Mouse (Mus musculus): ENCODE data around the gene Kmt2e. TPM values are rescaled to one million over a fixed set of nuclear protein-coding genes. Genes with fewer than 3 reads are reported as not detected.

Gene Kmt2e
- total RNA-seq, 2 experiments from 2014 or later = 93.2 to 96.7 TPM

GRCm38 (mm10) chr5:23410040-23410717 is 24.1 kb upstream of the Kmt2e start:
- no peak for DNase-seq (ENCODE audit: low spot score in 2 of 2)

- DNase-seq (ENCODE audit: low spot score in 2 of 2) = no peak
These were observed 23.5 kb upstream of the Kmt2e start for GRCm38 (mm10) chr5:23410718-23411101.

DNA sequence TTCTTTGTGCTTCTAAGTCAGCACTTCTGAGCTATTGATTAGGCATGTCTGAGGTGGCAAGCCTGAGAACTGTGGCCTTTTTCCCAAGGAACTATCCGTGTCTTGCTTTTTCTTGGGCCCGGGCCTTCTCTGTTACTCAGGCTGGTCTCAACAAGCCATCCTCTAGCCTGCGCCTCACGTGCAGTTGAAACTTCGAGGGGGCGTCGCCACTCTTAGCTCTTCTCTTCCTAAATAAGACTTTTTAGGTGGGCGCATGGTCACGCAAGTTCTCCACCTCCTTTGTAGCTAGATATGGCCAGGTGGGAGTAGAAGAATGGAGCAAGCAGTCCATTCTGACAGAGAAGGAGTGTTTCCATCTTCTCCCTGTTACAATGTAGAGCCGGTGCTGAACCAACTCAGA is 22.6 kb upstream of the Kmt2e start:
- DNase-seq (ENCODE audit: low spot score in 2 of 2) = no peak

GRCm38 (mm10) chr5:23412247-23412948 is 21.8 kb upstream of the Kmt2e start:
- DNase-seq (ENCODE audit: low spot score in 2 of 2) = no peak

- no peak for DNase-seq (ENCODE audit: low spot score in 2 of 2)
These were observed 21.2 kb upstream of the Kmt2e start for GRCm38 (mm10) chr5:23413058-23413457.

DNA sequence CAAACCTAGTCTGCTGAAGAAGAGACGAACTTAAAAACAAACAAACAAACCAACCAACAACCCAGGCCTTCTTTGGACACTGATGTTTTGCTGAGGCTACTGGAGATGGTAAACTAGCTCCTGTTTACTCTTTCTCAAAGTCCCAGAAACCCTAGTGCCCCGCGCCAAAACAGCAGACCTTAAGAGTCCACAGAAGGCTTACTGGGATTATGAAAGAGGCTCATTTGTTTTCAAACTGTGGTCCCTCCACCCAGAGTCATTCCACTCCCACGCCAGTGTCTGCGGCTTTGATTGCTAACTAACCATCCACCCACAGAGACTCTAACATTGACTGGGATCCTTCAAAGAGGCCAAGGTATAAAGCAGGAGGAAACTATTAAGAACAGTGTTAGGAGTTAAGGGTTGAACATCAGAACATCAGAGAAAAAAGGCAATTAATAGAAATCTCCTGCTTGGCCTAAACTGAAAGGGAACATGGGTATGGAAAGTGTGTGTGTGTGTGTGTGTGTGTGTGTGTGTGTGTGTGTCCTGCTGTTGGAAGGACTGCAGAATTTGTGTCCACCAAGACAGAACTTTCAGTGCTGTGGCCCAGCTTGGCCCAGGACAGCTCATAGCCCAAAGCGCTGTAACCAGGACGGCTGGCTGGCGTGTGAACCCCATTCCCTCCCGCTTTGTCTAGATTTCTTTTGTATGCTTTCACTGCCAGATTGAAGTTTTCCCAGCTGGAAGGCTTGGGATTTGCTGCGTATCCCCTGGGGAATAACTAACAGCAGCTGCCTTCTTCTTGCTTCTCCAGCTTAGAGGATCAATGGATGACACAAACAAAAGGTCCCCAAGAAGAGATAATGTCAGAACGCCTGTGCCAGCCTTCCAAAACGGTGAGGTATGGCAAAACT is 20.4 kb upstream of the Kmt2e start:
- DNase-seq (ENCODE audit: low spot score in 2 of 2) = peak; percentile 55 to 80

DNA sequence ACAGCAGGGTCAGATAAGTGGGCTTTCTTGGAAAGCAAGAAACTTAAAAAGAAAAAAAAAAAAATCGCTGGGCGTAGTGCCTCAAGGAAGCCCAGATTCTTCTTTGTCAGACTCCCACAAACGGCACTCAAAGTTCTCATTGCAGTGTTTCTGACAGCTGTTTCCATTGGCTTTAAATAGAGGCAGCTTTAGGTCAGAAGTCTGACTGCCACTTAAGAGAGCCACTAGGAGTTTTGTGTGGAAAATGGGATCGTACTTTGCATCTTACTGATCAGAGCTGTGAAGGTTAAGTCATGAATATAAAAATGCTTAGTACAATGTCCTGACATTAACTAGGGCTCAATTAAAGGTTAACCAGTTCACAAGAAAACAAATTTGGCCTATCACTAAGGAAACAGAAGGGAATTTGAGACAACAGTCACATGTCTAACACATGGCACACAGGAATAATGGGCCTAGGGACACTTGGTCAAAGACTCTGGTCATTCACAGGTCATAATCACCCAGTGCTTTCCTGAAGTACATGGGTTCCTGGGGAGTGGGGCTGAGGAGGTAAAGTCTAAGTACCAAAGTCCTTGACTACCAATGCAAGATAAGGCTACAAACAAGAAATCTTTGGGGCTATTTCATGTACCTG is 19.6 kb upstream of the Kmt2e start:
- no peak for DNase-seq (ENCODE audit: low spot score in 2 of 2)

DNA sequence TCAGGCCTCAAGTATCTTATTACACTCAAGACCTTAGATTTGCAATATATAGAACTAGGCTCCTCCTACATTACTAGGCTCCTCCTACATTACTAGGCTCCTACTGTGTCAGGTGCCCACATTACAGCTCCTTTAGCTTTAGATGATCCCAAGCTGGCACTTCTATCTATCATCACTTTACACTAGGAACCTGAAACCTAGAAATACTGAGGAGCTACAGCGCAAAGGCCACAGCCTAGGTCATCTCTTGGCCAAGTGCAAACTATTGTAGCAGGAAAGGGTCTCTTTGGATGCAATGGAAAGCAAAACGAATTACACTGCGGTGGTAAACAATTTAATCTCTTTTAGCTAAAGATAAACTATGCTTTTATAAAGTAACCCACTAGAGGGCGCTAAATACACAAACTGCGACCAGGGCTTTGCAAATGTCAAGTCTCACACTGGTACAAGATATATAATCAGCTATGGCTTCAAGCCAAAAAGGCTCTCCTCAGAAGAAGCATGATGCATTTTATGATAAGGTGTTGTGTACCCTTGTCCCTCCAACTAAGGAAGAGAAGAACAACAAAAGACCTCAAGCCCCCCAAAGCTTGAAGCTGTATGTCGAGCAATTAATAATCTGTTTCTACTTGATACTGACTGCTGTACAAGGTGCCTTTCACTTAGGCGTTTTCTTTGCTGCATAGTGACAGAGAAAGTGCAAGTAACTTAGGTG is 18.5 kb upstream of the Kmt2e start:
- DNase-seq (ENCODE audit: low spot score in 2 of 2) = peak; percentile 57 to 81

- no peak for DNase-seq (ENCODE audit: low spot score in 2 of 2)
These were observed 18.0 kb upstream of the Kmt2e start for GRCm38 (mm10) chr5:23416286-23416643.

- no peak for DNase-seq (ENCODE audit: low spot score in 2 of 2)
These were observed 16.5 kb upstream of the Kmt2e start for GRCm38 (mm10) chr5:23417716-23418115.

DNA sequence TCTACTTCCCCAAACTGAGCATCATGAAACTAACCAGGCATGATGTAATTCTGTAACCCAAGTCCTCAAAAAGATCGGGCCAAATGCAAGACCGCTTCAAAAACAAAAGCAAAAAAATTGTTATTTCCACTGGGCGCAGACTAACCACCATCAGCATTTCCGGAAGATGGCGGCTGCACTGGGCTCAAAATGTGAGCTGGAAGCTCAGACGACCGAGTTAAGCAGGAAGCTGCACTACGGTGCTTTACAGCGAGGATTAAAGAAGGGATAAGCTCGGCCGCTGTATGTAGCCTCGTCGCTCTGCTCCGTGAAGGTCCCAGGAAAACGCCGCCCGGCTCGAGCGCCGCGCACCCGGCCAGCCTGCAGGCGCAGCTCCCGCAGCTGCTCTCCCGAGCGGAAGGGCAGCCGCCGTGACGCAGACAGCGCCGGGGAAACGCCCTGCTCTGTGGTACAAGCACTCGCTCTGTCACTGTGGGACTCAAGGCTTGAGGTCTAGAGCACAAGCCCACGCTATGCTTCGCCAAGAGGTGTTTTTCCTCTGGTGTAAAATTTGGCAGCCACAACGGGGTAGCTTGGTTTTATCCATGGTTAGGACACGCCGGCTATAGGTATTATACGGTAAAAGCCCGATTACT is 16.0 kb upstream of the Kmt2e start:
- DNase-seq (ENCODE audit: low spot score in 2 of 2) = peak; percentile 83 to 85

DNA sequence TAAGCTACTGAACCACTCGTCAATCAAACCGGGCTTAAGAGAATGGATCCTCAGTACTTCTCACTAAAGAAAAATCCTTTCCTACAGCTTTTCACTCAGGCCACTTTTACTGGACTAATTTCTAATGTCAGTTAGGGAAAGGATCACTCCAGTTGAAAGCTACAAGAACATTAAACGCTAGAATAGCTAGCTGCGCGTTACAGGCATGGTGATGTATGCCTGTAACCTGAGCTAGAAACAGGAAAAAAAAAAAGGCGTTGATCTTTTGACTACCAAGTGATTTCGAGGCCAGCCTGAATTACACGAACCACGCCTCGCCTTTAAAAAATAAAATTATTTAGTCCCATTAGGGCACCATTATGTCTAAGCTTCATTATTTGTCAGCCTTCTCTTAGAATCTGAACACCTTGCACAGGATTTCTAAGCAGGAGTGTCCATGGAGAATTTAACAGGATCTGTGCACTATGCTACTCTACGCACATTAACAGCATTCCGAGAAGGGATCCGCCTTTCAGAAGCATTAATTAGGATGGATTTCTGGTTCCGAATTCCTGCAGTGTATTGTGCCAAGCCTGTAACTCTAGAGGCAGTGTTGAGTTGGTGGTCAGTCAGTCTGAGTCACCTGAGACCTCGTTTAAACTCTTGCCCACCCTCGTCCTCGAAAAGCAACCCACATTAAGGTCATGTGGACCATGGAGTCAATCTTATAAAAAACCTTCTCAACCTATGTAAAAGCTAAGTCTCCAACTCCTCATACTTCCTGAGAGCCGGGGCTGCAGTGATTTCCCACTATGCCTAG is 15.2 kb upstream of the Kmt2e start:
- no peak for DNase-seq (ENCODE audit: low spot score in 2 of 2)

GRCm38 (mm10) chr5:23419616-23420170 is 14.5 kb upstream of the Kmt2e start:
- DNase-seq (ENCODE audit: low spot score in 2 of 2) = no peak

GRCm38 (mm10) chr5:23420410-23420809 is 13.8 kb upstream of the Kmt2e start:
- no peak for DNase-seq (ENCODE audit: low spot score in 2 of 2)

- no peak for DNase-seq (ENCODE audit: low spot score in 2 of 2)
These were observed 12.8 kb upstream of the Kmt2e start for GRCm38 (mm10) chr5:23421440-23421839.

DNA sequence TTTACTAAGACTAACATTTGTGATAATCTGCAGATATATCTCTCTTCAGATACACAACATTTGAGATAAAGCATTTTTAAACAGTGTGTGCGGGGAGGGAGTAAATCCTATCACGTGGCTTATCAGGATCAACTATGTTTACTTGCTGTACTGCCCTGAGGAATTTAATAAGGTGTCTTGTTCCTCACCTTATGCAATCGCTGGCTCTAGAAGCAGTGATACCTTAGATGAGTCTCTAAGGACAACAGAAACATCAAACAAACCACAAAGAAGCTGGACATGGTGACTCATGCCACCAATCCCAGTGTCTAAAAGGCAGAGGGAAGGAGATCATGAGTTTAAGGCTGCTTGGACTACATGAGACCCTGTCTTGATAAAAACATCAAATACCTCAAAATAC is 11.2 kb upstream of the Kmt2e start:
- no peak for DNase-seq (ENCODE audit: low spot score in 2 of 2)

DNA sequence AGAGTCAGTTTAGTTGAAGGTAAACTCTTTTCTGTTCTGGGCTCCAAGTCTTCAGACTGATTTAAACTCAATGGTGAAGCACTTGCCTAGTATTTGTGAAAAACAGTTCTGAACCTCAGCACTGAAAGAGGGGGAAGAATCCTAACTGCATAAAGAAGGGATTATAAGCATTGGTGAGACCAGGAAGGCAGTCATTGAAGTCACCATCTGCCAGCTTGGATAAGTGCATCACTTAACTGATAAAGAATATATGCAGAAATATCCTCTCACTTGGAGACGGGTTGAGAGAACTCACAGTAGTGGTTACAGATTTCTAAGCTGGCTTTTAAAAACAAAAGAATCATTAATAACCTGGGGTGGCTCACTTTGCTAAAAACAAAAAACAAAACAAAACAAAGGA is 6.7 kb upstream of the Kmt2e start:
- DNase-seq (ENCODE audit: low spot score in 2 of 2) = no peak

GRCm38 (mm10) chr5:23431070-23431864 is 3.0 kb upstream of the Kmt2e start:
- no peak for DNase-seq (ENCODE audit: low spot score in 2 of 2)

Measured in layer of hippocampus, postnatal 14 days (tissue).